Mouse (Mus musculus) urinary bladder, postnatal 25 days (tissue): ENCODE results near the gene Zfp791.
"Not testable (repeated sequence)": the region's sequence is repeated elsewhere in the genome, so short reads cannot be mapped to it uniquely, and the experiment has no call there.

Experiments
- DNase-seq: peaks from one replicate; pipeline ENCODE4 v3.0.0; 2022; ENCODE audit warnings: low spot score

Gene Zfp791

GRCm38 (mm10) chr8:85083108-85083813 lies 39.6 kb downstream of the Zfp791 start, which contains the start of gene Man2b1:
Man2b1 (plus strand) TSS chr8:85083270.
- peak; percentile 80 for DNase-seq

- not testable (repeated sequence) for DNase-seq
These were observed 40.7 kb downstream of the Zfp791 start for GRCm38 (mm10) chr8:85082169-85082568.

- no peak for DNase-seq
These were observed 41.7 kb downstream of the Zfp791 start, which contains the start of gene Wdr83 for GRCm38 (mm10) chr8:85081216-85081555. Wdr83 (minus strand) TSS chr8:85081306.

- DNase-seq, result peak; percentile 44
These were observed 42.2 kb downstream of the Zfp791 start, which contains the start of gene Wdr83os for GRCm38 (mm10) chr8:85080532-85081215. Wdr83os (plus strand) TSS chr8:85080740.

- no peak for DNase-seq
These were observed 42.7 kb downstream of the Zfp791 start for GRCm38 (mm10) chr8:85080214-85080531.

GRCm38 (mm10) chr8:85076993-85077392 lies 45.9 kb downstream of the Zfp791 start:
- DNase-seq, result peak; percentile 67

- no peak for DNase-seq
These were observed 46.9 kb downstream of the Zfp791 start for GRCm38 (mm10) chr8:85076001-85076400.

- no peak for DNase-seq
These were observed 48.3 kb downstream of the Zfp791 start for GRCm38 (mm10) chr8:85074617-85075016.

- DNase-seq, result no peak
These were observed 48.7 kb downstream of the Zfp791 start for GRCm38 (mm10) chr8:85074167-85074566.

GRCm38 (mm10) chr8:85073041-85073612 lies 49.8 kb downstream of the Zfp791 start:
- no peak for DNase-seq

GRCm38 (mm10) chr8:85072364-85072929 lies 50.4 kb downstream of the Zfp791 start:
- no peak for DNase-seq

- DNase-seq, result peak; percentile 83
These were observed 51.2 kb downstream of the Zfp791 start, which contains the start of gene Dhps for GRCm38 (mm10) chr8:85071514-85072281. Dhps (plus strand) TSS chr8:85071757.

GRCm38 (mm10) chr8:85071041-85071440 lies 51.9 kb downstream of the Zfp791 start:
- no peak for DNase-seq

GRCm38 (mm10) chr8:85067982-85068381 lies 54.9 kb downstream of the Zfp791 start, which contains the start of gene Gm5741:
Gm5741 (minus strand) TSS chr8:85067982.
- DNase-seq, result no peak

GRCm38 (mm10) chr8:85067155-85067554 lies 55.7 kb downstream of the Zfp791 start:
- DNase-seq, result peak; percentile 51

GRCm38 (mm10) chr8:85065213-85065612 lies 57.7 kb downstream of the Zfp791 start:
- no peak for DNase-seq

- no peak for DNase-seq
These were observed 60.3 kb downstream of the Zfp791 start for GRCm38 (mm10) chr8:85062603-85063002.

- DNase-seq, result peak; percentile 85
These were observed 62.8 kb downstream of the Zfp791 start, which contains the start of gene Fbxw9 for GRCm38 (mm10) chr8:85059879-85060616. Fbxw9 (plus strand) TSS chr8:85060055.
